Mouse (Mus musculus) cerebellum, adult 9-10 months (tissue): ENCODE data around the gene Nbeal2.
A peak's percentile ranks its signal among the peaks of the same experiment; 100 is the strongest.
"Not testable (repeated sequence)": the region's sequence is repeated elsewhere in the genome, so short reads cannot be mapped to it uniquely, and the experiment has no call there.

Source experiments
- DNase-seq: peaks from one replicate; pipeline ENCODE4 v3.0.0; 2022

The Nbeal2 gene

GRCm38 (mm10) chr9:110653655-110654461 is at the start of gene Nbeal2:
Nbeal2 (minus strand) TSS chr9:110654161.
- DNase-seq, result peak; percentile 90

- no peak for DNase-seq
Measured at GRCm38 (mm10) chr9:110702848-110703247, 48.9 kb upstream of the Nbeal2 start.

- no peak for DNase-seq
Measured at GRCm38 (mm10) chr9:110701114-110702032, 47.4 kb upstream of the Nbeal2 start.

GRCm38 (mm10) chr9:110699574-110699973 is 45.6 kb upstream of the Nbeal2 start:
- no peak for DNase-seq

- no peak for DNase-seq
Measured at GRCm38 (mm10) chr9:110697465-110697864, 43.5 kb upstream of the Nbeal2 start.

GRCm38 (mm10) chr9:110696427-110696826 is 42.5 kb upstream of the Nbeal2 start:
- DNase-seq, result no peak

- no peak for DNase-seq
Measured at GRCm38 (mm10) chr9:110695165-110695755, 41.3 kb upstream of the Nbeal2 start.

- DNase-seq, result no peak
Measured at GRCm38 (mm10) chr9:110689261-110689779, 35.4 kb upstream of the Nbeal2 start.

GRCm38 (mm10) chr9:110687846-110688245 is 33.9 kb upstream of the Nbeal2 start:
- DNase-seq, result peak; percentile 63

- no peak for DNase-seq
Measured at GRCm38 (mm10) chr9:110687061-110687460, 33.1 kb upstream of the Nbeal2 start.

- DNase-seq, result no peak
Measured at GRCm38 (mm10) chr9:110686472-110686871, 32.5 kb upstream of the Nbeal2 start.

- DNase-seq, result no peak
Measured at GRCm38 (mm10) chr9:110685591-110685990, 31.6 kb upstream of the Nbeal2 start.

GRCm38 (mm10) chr9:110685187-110685586 is 31.2 kb upstream of the Nbeal2 start:
- peak; percentile 68 for DNase-seq

GRCm38 (mm10) chr9:110684100-110684831 is 30.3 kb upstream of the Nbeal2 start:
- DNase-seq, result peak; percentile 93

GRCm38 (mm10) chr9:110683574-110684099 is 29.7 kb upstream of the Nbeal2 start:
- no peak for DNase-seq

GRCm38 (mm10) chr9:110682697-110683096 is 28.7 kb upstream of the Nbeal2 start:
- DNase-seq, result not testable (repeated sequence)

- no peak for DNase-seq
Measured at GRCm38 (mm10) chr9:110682255-110682654, 28.3 kb upstream of the Nbeal2 start.

GRCm38 (mm10) chr9:110681817-110682216 is 27.9 kb upstream of the Nbeal2 start:
- DNase-seq, result no peak

- DNase-seq, result no peak
Measured at GRCm38 (mm10) chr9:110680736-110681507, 27.0 kb upstream of the Nbeal2 start.

- DNase-seq, result no peak
Measured at GRCm38 (mm10) chr9:110678886-110679285, 24.9 kb upstream of the Nbeal2 start.

- no peak for DNase-seq
Measured at GRCm38 (mm10) chr9:110676492-110676911, 22.5 kb upstream of the Nbeal2 start.
